Mouse (Mus musculus) stomach, postnatal 0 days (tissue): ENCODE measurements around the gene Tmem121b.

Experiments used
- CTCF ChIP-seq: IDR thresholded peaks from 2 replicates; pipeline ENCODE4 v1.5.1; 2016; ENCODE audit warnings: antibody characterized with exemption, low read depth, mild to moderate bottlenecking, moderate library complexity
- EP300 ChIP-seq: optimal IDR thresholded peaks from 2 replicates; pipeline ENCODE3; 2016; ENCODE audit warnings: antibody characterized with exemption

- TF ChIP-seq CTCF (no peak), EP300 (no peak)
Observed at GRCm38 (mm10) chr6:120470666-120471065, 22.9 kb downstream of the Tmem121b start.
